Mouse (Mus musculus) liver (tissue): ENCODE results near the gene Mamdc2.
"Not testable (repeated sequence)": the region's sequence is repeated elsewhere in the genome, so short reads cannot be mapped to it uniquely, and the experiment has no call there.

Experiments used
- DNase-seq: peaks from one replicate; pipeline ENCODE4 v3.0.0-alpha.2; 2020; ENCODE audit warnings: mixed read lengths

Gene Mamdc2

DNA sequence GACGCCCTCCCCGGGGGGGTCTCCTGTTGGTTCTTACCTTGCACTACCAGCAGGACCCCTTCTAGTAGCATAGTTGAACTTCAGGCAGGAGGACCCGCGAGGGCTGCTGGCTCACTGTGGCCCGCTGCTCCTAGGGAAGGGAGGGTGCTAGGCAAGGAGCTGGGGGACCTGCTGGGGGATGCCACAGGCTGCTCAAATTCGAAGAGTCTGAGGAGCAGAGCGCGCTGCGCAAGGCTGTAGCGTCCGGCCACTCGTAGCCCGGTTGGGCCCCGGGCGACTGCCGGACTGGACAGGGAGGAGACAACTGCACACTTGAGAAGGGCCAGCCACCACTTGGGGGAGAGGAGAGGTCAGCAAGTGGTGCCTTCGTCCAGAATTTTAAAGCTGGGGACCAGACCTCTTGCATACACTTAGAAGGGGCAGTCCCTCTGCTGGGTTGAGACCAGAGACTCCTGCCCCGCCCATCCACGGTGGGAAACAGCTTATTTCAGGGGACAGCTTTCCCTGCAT is at the start of gene Mamdc2:
Gene Mamdc2, minus strand, starts transcription at position 455 of the 510 bp plus-strand sequence.
- DNase-seq, result peak; percentile 3

DNA sequence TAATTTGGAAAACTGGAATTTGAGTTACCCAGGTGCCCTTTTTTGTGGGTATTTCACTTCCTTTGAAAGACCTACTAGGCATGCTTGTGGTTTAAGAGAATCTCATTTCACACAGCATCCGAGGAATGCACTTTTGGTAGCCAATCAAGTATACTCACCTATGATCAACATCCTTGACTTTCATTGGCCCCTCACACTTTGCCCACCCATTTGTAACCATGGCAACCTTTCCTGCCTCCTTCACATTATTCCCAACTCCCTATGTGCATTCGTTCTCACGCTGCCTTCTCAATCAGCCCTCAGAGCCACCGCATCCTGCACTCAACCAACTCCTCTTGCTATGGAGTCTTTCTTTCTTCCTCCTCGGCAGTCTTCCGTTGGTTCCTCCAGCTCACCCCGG is 49.8 kb upstream of the Mamdc2 start:
- DNase-seq, result no peak

DNA sequence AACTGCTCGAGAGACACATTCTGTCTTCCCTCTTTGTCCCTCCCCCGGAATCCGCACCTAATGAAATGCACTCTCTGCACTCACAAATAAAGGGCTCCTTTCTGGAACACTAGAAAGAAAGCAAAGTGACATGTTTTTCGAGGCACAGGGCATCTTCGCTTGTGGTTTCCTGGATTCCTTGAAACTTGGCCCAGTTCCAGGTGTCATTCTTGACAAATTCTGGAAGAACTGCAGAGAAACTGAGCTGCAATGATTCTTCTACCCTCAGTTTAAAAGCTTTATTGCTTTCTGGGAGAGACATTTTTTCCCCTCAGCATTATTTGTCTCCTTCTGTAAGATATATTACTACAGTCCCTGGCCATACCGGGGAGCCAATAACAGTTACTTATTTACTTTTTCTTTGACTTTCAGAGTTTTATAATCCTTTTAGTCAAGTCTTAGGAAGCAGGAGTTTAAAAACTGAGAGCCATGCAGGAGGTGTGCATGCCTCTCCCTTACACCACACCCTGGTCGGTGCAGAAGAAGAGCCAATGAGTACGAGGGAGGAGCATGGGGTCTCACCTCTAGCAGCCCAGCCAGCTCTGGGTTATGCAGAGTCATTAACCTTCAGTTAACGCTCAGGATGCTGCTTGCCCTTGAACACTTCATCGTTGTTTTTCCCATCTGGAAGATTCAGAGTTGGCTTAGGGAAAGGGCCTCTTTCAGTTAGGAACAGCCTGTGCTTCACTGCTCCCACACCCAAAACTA is 49.1 kb upstream of the Mamdc2 start:
- no peak for DNase-seq

DNA sequence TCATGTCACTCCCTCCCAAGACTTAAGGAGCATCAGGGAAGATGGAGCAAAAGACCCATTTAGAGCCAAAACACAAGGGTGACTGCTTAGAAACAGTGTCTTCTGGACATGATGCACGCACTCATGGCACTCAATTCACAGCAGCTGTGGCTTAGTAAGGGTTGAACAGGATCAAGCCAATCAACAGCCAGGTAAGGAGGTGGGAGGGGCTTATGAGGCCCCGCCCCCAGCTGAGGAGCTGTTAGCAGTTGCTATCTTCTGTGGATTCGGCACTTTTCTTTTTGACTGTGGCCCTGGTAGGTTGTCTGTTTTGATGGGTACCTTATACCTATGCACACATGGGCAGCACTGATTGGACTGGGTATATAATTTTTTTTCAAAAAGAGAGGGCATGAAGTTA is 48.3 kb upstream of the Mamdc2 start:
- DNase-seq, result peak; percentile 30

DNA sequence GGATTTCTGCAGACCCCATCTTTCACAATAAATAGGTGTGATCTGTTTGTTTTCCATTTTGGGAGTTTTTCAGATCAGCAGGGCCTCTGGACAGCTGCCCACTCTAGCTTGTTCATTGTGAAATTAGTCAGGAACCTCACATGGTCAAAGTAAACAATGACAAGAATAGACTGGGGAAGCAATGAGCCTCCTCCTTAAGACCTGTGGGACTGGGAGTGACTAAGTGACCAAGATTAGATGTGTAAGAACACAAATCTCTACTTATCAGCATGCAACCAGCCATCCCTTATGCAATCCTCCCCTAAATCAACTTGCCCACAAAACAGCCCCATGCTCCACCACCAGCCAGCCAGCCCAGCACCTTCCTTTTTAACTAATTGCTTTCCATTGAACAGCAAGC is 44.4 kb upstream of the Mamdc2 start:
- DNase-seq, result no peak

DNA sequence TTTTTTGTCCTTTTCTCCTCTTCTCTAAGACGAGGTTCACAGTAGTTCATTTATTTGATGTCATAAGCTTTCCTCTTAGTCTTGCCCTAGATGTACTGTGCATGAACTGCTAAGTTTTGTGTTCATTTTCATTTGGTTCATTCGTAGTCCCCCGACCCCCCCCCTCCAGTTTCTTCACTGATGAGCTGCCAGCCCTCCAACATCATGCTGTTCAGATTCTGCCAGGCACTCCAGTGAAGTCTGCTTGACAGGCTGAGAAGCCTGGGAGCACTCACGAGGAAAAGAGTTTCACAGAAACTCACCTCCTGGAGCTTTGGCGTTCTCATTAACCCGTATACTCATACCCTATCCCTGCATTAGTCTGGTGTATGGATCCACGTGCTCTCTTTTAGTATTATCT is 42.5 kb upstream of the Mamdc2 start:
- not testable (repeated sequence) for DNase-seq

DNA sequence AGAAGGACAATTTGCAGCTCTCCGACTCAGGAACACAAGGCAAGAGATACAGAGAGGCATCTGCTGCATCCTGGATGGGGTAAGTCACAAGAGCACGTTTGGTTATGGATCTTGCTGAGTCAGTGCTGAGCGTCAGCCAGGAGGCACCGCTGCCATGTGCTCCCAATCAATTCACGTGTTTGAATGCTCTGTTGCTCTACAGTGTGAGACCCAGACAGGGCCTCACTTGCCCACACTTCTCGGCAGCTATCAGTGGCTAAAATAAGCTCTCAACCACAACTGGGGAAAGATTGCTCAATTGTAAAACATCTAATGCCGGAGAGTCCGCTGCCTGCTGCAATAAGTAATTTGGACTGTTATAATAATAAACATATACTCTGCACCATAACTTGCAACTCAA is 41.5 kb upstream of the Mamdc2 start:
- peak; percentile 34 for DNase-seq

DNA sequence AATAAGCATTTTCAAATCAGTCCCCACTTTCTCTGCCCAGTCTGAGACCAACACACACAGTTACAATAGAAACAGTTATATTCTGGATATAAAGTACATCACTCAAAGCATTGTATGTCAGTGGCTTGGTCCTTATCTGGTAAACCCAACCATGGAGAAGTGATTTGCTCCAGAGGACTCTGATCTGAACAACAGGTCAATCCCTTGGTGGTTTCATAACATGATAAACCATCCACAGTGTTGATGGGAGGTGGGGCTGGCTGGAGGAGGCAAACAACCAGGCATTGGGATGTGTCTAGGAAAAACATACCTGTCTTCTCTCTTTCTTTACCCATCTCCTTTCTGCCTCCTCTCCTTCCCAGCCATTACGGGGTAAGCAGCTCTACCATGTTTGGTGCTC is 39.2 kb upstream of the Mamdc2 start:
- DNase-seq, result no peak

DNA sequence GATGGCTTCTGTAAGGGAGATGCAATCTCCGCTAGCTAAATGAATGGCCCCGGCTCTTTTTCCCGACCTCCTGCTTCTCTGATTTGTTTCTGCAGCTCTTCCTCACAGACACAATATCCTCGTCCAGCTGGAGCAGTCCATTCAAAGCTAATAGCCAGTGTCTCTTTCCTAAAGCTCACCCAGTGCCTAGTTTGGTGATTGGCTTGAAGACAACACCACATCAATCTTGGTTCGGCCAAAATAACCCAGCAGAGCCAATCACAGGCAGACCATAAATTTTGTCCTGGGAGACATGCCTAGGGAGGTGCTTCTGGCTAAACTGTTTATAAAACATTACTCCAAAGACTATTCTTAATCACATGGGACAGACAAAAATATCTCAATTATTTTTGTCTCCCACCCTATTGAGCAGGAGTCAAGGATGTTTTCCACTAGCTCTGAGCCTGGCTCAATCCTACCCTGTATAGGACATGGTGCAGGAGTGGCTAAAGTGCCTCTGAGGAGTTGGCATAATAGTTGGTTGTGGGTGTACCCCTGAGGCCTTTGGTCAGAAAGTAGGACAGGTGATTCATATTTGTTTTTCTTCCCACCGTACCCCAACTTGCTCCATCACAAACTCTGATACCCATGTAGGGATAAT is 38.5 kb upstream of the Mamdc2 start:
- DNase-seq, result no peak

DNA sequence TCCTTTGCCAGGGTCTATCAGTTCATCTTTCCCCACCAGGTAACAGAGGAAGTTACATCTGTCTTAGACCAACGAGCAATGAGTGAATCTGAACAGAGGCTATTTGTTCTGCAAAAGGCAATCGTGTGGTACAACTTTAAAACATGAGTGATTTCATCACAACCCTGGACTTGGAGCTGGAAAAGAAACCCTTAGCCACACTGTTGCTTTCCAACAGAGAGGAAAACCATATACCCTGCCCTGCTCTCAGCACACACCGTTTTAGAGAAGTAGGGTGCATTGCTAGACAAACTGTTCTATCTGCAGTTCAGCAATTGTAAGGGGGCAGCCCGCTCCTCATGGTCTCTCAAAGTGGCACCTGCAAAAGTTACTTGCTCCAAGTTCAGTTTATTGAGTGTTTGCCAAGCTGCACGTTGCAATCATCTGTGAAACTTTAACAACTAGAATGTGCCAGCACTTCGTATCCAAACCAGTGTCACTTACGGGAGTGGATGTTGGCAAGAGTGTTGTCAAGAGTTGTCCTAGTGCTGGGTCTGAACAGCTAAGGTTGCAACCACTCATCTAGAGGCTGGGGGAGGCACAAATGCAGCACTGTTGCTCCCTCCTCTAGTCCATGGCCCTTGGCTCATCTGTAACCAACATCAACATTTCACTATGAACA is 37.8 kb upstream of the Mamdc2 start:
- DNase-seq, result no peak

DNA sequence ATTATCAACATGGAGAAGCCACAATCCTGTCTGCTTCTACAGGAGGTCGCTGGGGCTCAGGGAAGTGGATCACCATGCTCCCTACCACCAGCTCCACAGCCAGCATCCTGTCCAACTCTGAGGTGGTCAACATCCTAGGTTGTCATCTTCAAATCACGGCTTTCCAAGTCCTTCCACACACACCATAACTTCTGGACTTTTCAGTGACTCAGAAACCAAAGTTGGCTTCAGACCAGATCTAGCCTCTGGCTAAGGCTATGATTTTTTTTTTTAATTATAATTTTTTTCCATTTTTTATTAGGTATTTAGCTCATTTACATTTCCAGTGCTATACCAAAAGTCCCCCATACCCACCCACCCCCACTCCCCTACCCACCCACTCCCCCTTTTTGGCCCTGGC is 34.3 kb upstream of the Mamdc2 start:
- DNase-seq, result not testable (repeated sequence)

DNA sequence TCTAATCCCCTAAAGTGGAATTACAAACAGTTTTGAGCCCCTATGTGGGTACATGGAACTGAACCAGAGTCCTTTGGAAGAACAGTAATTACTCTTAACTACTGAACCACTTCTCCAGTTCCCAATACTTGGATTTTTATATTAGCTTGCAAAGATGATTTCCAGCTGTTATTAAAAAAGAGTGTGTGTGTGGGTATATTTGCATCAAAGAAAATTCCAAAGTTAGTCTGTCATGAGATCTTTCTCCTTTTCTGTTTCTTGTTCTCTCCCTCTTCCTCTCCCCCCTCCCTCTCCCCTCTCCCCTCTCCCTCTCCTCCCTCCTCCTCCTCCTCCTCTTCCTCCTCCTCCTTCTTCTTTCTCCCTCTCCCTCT is 31.3 kb upstream of the Mamdc2 start:
- DNase-seq, result no peak

DNA sequence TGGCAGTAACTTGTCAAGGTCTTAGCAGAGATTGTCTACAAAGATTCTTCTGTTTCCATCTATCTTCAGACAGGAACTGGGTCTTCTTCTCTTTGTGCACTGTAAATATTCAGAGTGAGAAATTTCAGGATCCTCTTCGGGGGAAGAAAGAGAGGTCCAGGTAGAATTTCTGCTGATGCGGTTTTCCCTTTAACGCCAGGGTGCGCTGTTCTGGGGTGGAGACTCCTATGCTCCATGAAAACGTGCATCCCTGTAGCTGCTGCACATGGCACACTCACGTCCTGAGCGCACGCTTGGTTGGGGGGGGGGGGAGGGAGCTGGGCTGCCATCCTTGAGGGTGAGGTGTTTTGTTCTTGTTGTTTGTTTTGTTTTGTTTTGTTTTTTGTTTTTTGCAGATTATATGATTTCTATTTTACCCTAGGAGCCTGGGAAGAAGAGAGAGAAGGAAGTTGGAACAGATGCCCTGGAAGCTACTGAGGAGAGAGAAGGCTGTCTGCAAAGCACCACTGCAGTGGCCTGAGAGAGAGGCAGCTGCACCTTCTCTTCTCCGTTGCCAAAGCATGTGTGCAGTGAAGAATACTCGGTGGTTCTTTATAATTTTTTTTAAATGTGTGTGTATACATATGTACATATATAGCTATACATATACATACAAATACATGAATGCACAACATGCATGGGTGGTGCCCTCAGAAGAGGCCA is 30.8 kb upstream of the Mamdc2 start:
- DNase-seq, result peak; percentile 29

DNA sequence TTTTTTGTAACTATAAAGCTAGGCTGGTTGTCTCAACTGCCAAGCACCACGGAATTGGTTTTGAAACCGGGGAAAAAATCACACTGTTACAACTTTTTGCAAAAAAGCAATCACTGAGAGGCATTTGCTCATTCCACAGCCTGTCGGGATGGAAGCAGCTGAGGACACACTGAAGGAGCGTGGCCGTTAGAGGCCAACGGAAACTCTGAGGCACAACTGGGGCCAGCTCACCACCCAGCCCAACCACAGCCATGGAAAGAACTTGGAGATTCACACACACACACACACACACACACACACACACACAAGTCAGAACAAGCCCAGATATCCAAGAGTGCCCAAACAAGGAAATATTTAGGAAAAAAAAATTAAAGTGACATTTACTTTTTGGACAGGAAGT is 29.6 kb upstream of the Mamdc2 start:
- DNase-seq, result no peak

DNA sequence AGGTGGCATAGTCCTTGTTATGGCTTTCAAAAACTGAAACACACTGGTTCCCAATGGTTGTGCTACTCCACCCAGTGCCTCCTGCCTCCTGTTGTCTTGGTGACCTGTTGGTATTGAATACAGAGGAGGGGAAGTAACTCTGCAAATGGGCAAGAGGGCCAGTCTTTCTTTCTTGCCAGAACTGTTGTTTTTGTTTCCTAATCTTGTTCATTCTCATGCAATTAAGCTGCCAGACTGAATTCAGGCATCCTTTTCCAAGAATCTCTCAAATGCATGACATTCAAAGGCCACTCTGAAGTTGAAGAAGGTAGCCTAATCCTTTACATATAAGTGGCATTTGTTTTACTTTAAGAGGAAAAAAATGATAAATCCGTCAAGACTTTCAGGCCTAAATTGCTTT is 19.6 kb upstream of the Mamdc2 start:
- no peak for DNase-seq

DNA sequence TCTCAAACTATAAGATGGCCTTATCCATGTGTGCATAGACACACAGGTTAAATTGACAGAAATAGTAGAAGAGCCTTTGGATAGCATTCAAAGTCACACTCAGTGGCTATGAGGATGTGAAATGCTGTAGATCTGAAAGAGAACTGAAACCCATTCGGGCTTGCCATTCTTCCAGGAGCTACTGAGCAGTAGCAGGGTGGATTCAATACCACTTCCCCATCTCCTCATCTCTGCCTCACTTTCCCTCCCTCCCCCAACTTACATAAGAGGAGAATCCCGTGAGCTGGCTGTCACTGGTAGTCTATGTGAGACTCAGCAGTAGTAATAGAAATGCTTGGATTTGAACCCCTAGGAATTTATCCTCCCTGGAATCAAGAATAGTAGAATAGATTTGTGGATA is 18.8 kb upstream of the Mamdc2 start:
- no peak for DNase-seq

DNA sequence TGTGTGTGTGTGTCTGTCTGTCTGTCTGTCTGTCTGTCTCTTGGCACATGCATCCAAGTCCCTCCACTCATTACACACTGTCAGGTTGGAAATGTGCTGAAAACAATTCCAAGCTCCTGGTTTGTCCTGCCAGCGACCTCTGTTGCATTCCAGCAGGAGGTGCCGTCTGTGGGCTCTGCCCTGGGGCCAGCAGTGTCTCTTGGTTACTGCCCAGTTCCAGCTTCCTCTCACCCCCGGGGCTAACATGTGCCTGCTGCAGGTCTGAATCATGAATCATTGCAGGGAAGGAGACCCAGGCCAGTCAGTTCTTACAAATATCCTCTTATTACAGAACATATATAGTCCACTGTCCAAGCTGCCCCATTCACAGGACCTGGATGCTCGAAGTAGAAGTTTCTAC is 9.2 kb upstream of the Mamdc2 start:
- no peak for DNase-seq

DNA sequence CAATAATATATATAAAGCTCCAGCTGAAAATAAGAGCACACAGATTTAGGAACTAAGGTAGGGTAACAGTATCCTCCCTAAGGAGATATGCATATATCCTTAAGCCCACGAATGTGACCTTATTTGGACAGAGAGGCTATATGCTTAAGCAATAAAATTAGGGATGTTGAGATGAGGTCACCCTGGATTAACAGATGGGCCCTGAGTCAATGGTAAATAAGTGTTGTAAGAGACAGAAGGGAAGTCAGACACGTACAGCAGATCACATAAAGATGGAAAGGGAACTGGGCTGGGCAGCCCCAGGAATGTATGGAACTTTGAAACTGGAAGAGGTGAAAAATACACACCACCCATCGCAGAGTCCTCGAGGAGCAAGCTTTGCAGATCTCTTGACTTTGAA is 3.1 kb upstream of the Mamdc2 start:
- no peak for DNase-seq

DNA sequence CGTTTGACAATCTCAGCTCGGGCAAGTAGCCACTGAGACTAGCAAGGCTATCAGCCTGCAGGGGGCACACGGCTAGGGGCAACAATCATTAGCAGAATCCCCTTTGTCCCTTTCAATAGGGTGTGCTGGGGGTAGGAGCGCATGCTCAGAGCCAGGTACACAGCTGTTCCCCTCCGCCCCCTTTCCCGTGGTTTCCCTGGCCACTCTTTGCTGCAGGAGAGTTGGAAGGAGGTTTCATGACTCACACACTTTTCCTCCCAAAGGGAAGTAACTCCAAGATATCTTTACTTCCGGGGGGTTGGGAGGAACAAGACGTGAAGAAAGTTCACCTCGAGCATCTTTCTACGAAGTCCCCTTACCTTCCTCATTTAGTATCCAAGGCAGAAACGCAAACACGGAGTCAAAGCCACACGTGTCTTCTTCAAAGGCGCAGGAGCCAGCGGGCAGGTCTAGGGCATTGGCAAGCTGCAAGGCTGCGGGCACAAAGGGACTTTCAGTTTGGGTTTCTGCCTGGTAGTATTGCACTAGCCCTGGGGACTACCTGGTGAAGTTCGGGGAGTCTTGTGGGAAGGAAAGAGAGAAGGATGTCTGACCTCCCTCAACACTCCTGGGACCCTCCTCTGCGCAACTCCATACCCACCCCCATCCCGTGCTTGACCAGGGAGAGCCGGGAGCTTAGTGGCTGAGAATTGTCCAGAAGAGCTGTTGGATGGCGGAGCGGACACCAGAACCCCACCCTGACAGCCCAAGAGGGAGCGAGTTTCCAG is 838 bp downstream of the Mamdc2 start:
- DNase-seq, result peak; percentile 7

DNA sequence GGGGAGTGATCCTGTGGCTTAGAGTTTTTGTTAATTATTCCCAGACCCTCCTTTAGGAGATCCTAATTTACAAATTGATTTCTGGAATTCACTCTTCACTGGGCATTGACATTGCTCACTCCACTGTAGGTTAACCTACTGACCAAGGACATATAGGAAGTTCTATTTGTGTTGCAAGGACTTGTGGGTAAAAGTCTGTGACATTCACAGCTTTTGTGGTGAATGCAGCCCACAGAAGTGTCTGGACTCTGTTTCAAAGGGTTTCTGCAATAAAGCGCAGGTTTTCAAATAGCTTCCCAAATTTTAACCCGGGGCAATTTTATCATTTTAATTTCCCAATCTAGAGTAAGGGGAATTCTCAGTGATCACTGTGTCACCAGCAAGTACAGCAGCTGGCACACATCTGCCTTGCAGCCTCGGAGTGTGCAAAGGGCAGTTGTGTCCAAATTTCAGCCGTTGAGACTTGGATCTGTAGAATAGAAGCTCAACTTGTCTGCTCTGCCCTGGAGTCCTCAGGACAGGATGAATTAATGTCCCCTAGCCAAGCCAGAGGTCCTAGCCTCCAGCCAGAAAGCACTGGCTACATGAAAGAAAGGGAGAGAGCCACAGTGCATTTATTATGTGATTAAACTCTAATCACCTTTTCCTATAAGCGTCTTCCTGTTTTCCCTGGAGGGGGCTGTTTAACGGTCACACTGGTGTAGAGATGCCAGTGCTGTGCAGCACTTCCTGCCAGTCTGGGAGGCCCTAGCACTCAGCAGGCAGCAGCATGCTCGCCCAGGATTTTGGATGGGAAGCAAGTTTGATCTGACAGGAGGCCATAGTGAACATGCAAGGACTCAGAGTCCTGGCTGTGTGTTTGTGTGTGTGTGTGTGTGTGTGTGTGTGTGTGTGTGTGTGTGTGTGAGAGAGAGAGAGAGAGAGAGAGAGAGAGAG is 3.1 kb downstream of the Mamdc2 start:
- DNase-seq, result no peak

DNA sequence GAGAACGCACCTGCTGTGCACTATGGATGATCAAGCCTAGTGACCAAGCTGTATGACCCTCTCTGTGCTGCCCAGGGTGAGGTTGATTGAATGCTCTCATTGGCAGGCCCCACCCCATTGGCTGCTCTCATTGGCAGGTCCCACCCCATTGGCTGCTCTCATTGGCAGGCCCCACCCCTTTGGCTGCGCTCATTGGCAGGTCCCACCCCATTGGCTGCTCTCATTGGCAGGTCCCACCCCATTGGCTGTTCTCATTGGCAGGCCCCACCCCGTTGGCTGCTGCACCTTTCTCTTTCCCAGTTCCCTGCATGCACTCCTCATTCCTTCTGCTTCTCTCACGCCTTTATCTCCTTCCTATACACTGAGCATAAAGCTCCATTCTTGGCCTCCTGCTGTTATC is 12.5 kb downstream of the Mamdc2 start:
- DNase-seq, result peak; percentile 10

DNA sequence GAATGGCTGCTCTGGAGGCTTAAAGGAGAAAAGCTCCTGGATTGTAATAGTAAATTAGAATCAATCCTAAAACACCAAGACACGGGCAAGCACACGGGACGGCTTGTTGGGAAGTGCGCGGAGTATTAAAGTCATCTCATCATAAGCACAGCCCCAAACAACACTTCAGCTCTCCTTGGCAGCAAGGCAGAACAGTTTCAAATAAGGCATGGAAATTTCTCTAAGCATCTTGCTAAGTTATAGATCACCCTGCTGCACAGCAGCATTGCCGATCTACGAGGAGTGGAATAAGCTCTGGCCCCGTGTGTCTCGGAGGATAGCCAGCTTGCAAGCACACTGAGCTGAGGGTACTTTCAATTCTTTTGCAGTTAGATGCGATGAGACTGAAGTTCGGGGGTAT is 13.8 kb downstream of the Mamdc2 start:
- DNase-seq, result no peak
